Mouse (Mus musculus) embryonic facial prominence, embryonic 14.5 days (tissue): ENCODE measurements around the gene Selenof. TPM values are rescaled to one million over a fixed set of nuclear protein-coding genes. Genes with fewer than 3 reads are reported as not detected.

ENCODE experiments used
- ATAC-seq: fragments of 200-750 bp; cut with Nextera tagmentation; 2 replicates; pipeline ENCODE4 v1.8.0; 2017; ENCODE audit warnings: low read depth, moderate number of reproducible peaks, moderate TSS enrichment
- DNase-seq: peaks from one replicate; pipeline ENCODE4 v3.0.0-alpha.2; 2015; ENCODE audit warnings: low spot score
- H3K27ac ChIP-seq: fragments of 300-500 bp; sonication (generic); replicated peaks from 2 replicates; pipeline ENCODE4 v1.5.1; 2014; ENCODE audit warnings: low read depth, mild to moderate bottlenecking, low read length, moderate library complexity
- H3K27me3 ChIP-seq: fragments of 300-500 bp; sonication (generic); replicated peaks from 2 replicates; pipeline ENCODE4 v1.6.1; 2014; ENCODE audit warnings: low read length; ENCODE audit not compliant: control insufficient read depth, insufficient read depth
- H3K36me3 ChIP-seq: fragments of 300-500 bp; sonication (generic); 2 replicates; pipeline ENCODE4 v1.6.1; 2014; ENCODE audit warnings: low read length, mixed read lengths; ENCODE audit not compliant: control insufficient read depth, insufficient read depth
- H3K4me1 ChIP-seq: fragments of 300-500 bp; sonication (generic); 2 replicates; pipeline ENCODE4 v1.6.1; 2014; ENCODE audit warnings: antibody characterized with exemption, low read length; ENCODE audit not compliant: control insufficient read depth, insufficient read depth
- H3K4me2 ChIP-seq: fragments of 300-500 bp; sonication (generic); 2 replicates; pipeline ENCODE4 v1.6.1; 2014; ENCODE audit warnings: low read depth, mild to moderate bottlenecking, low read length, moderate library complexity, mixed read lengths
- H3K4me3 ChIP-seq: fragments of 300-500 bp; sonication (generic); 2 replicates; pipeline ENCODE4 v1.5.1; 2014; ENCODE audit warnings: low read depth, mild to moderate bottlenecking, low read length
- H3K9ac ChIP-seq: fragments of 300-500 bp; sonication (generic); 2 replicates; pipeline ENCODE4 v1.6.1; 2014; ENCODE audit warnings: low read depth, mild to moderate bottlenecking, low read length, moderate library complexity, mixed read lengths
- H3K9me3 ChIP-seq: fragments of 300-500 bp; sonication (generic); 2 replicates; pipeline ENCODE4 v1.6.1; 2016; ENCODE audit warnings: low read length; ENCODE audit not compliant: control insufficient read depth
- WGBS: fragments of 180-500 bp; shearing (Covaris S2); extraction: QIAGEN DNeasy Blood & Tissue Kit; methylation state at CpG from one replicate; pipeline ENCODE4 v1.1.7; 2014; 5-methylcytosine and 5-hydroxymethylcytosine counted together
- polyA plus RNA-seq: library from polyadenylated mRNA; unstranded; fragments of >200 nt; fragmentation: Nextera tagmentation; extraction: Ambion mirVana; gene quantifications from 2 replicates; pipeline ENCODE4 v1.2.1, GENCODE M21; 2014

Selenof gene
- 552 and 561 TPM in 2 replicates for polyA plus RNA-seq

GRCm38 (mm10) chr3:144570047-144570815, at the start of gene Selenof, which contains the start of gene Hs2st1:
Gene Selenof (plus strand): TSS chr3:144570304.
Gene Hs2st1 (minus strand): TSS chr3:144570181.
- WGBS, result under 1% methylated on average over 44 of the region's 69 CpGs
- Histone ChIP-seq H3K27me3 (no peaks in the 10 kb centered on the region), H3K9me3 (no peaks in the 10 kb centered on the region), H3K4me2 (peak within 1 kb of the TSS; percentile 95), H3K27ac (peak within 1 kb of the TSS; percentile 86), H3K4me3 (peak within 1 kb of the TSS; percentile 88), H3K36me3 (peaks cover 22% of the 10 kb centered on the region; the same call in 1 of the 2 replicates), H3K9ac (peak within 1 kb of the TSS; percentile 93), H3K4me1 (peaks cover 18% of the 10 kb centered on the region)
- peak; percentile 98 for ATAC-seq
- peak; percentile 100 for DNase-seq

GRCm38 (mm10) chr3:144527918-144528317, 42.2 kb upstream of the Selenof start:
- ATAC-seq, result no peak
- Histone ChIP-seq H3K9me3 (no peaks in the 10 kb centered on the region), H3K4me3 (no peak overlapping the region), H3K4me2 (no peak overlapping the region), H3K27ac (no peak overlapping the region), H3K4me1 (peaks cover 18% of the 10 kb centered on the region), H3K27me3 (no peaks in the 10 kb centered on the region), H3K9ac (no peak overlapping the region), H3K36me3 (no peaks in the 10 kb centered on the region)
- DNase-seq, result no peak
- 80% methylated on average over 6 of the region's 7 CpGs for WGBS

- no peak overlapping the region for H3K4me3 ChIP-seq
Observed at GRCm38 (mm10) chr3:144531023-144531422, 39.1 kb upstream of the Selenof start.

GRCm38 (mm10) chr3:144535056-144535455, 35.0 kb upstream of the Selenof start:
- ATAC-seq (no peak), DNase-seq (no peak)
- Histone ChIP-seq H3K4me1 (peaks cover 37% of the 10 kb centered on the region), H3K27me3 (no peaks in the 10 kb centered on the region), H3K4me2 (no peak overlapping the region), H3K36me3 (no peaks in the 10 kb centered on the region), H3K27ac (no peak overlapping the region), H3K9me3 (no peaks in the 10 kb centered on the region), H3K9ac (no peak overlapping the region), H3K4me3 (no peak overlapping the region)
- 87% methylated on average over 4 of the region's 4 CpGs for WGBS

More at GRCm38 (mm10) chr3:144531023-144531422, 39.1 kb upstream of the Selenof start:
- Histone ChIP-seq H3K9ac (no peak overlapping the region), H3K4me1 (peaks cover 34% of the 10 kb centered on the region), H3K27ac (0 out of 2 replicates have a peak overlapping the region, but pooled peaks have one; percentile 39), H3K4me2 (peak overlapping the region; percentile 34), H3K9me3 (no peaks in the 10 kb centered on the region), H3K27me3 (no peaks in the 10 kb centered on the region), H3K36me3 (no peaks in the 10 kb centered on the region)
- 36% methylated on average over 5 of the region's 5 CpGs for WGBS
- ATAC-seq (peak; percentile 22; the same call in 1 of the 2 replicates), DNase-seq (peak; percentile 65)

- peaks cover 31% of the 10 kb centered on the region for H3K4me1 ChIP-seq
- H3K9me3 ChIP-seq, result no peaks in the 10 kb centered on the region
- no peaks in the 10 kb centered on the region for H3K36me3 ChIP-seq
- H3K27ac ChIP-seq, result no peak overlapping the region
- 74% methylated on average over 7 of the region's 7 CpGs for WGBS
- H3K27me3 ChIP-seq, result no peaks in the 10 kb centered on the region
- DNase-seq (no peak), ATAC-seq (0 out of 2 replicates have a peak, but pooled peaks have one; percentile 39)
- H3K9ac ChIP-seq, result no peak overlapping the region
- no peak overlapping the region for H3K4me3 ChIP-seq
- no peak overlapping the region for H3K4me2 ChIP-seq
Observed at GRCm38 (mm10) chr3:144537078-144537855, 32.8 kb upstream of the Selenof start.

- Histone ChIP-seq H3K4me1 (peaks cover 22% of the 10 kb centered on the region), H3K27ac (no peak overlapping the region), H3K9me3 (no peaks in the 10 kb centered on the region), H3K4me2 (no peak overlapping the region), H3K36me3 (no peaks in the 10 kb centered on the region), H3K9ac (no peak overlapping the region), H3K4me3 (no peak overlapping the region), H3K27me3 (no peaks in the 10 kb centered on the region)
- WGBS, result 54% methylated on average over 3 of the region's 3 CpGs
- peak; percentile 68 for ATAC-seq
- DNase-seq, result peak; percentile 79
Observed at GRCm38 (mm10) chr3:144539051-144539450, 31.1 kb upstream of the Selenof start.

GRCm38 (mm10) chr3:144540805-144541204, 29.3 kb upstream of the Selenof start:
- no peaks in the 10 kb centered on the region for H3K36me3 ChIP-seq
- DNase-seq (no peak), ATAC-seq (no peak)
- no peaks in the 10 kb centered on the region for H3K27me3 ChIP-seq
- WGBS, result 58% methylated on average over 3 of the region's 3 CpGs
- no peak overlapping the region for H3K9ac ChIP-seq
- no peak overlapping the region for H3K4me2 ChIP-seq
- no peak overlapping the region for H3K27ac ChIP-seq
- H3K4me1 ChIP-seq, result peaks cover 18% of the 10 kb centered on the region
- H3K4me3 ChIP-seq, result no peak overlapping the region
- H3K9me3 ChIP-seq, result no peaks in the 10 kb centered on the region

GRCm38 (mm10) chr3:144541906-144542438, 28.1 kb upstream of the Selenof start:
- Histone ChIP-seq H3K4me3 (no peak overlapping the region), H3K4me1 (peaks cover 27% of the 10 kb centered on the region), H3K27ac (no peak overlapping the region), H3K9ac (no peak overlapping the region), H3K36me3 (no peaks in the 10 kb centered on the region), H3K27me3 (no peaks in the 10 kb centered on the region), H3K4me2 (no peak overlapping the region), H3K9me3 (no peaks in the 10 kb centered on the region)
- 79% methylated on average over 6 of the region's 6 CpGs for WGBS
- DNase-seq (no peak), ATAC-seq (no peak)
